Mouse (Mus musculus): Measurements from ENCODE around the gene Slc16a12. TPM values are rescaled to one million over a fixed set of nuclear protein-coding genes. Genes with fewer than 3 reads are reported as not detected.

The Slc16a12 gene
- polyA plus RNA-seq, 1 experiment: 1.2 TPM

GRCm38 (mm10) chr19:34642616-34643015 is 104.5 kb downstream of the Slc16a12 start:
- no peaks in the 10 kb centered on the region for H3K27me3 ChIP-seq (ENCODE audit: control insufficient read depth, insufficient read depth, low read length, poor library complexity, severe bottlenecking)
- H3K4me3 ChIP-seq (ENCODE audit: low read depth, low read length): no peak overlapping the region
- TF ChIP-seq POLR2A (IDR thresholded peaks at IDR 0.05; ENCODE audit: insufficient read depth, low read length) (no peak), CTCF (IDR thresholded peaks at IDR 0.05; ENCODE audit: low read depth, low read length) (no peak), EP300 (IDR thresholded peaks at IDR 0.05; ENCODE audit: insufficient read depth, low read depth, low read length) (no peak)
- H3K27ac ChIP-seq (ENCODE audit: insufficient read depth, low read length): no peak overlapping the region
- no peaks in the 10 kb centered on the region for H3K9me3 ChIP-seq (replicated peaks; ENCODE audit: control insufficient read depth, insufficient read depth, low read length, poor library complexity, severe bottlenecking)
- no peak overlapping the region for H3K9ac ChIP-seq (ENCODE audit: low read depth, poor library complexity, severe bottlenecking)
- no peaks in the 10 kb centered on the region for H3K4me1 ChIP-seq (ENCODE audit: control insufficient read depth, insufficient read depth, low read length)
- no peaks in the 10 kb centered on the region for H3K36me3 ChIP-seq (ENCODE audit: control insufficient read depth, insufficient read depth, low read length, poor library complexity, severe bottlenecking)

GRCm38 (mm10) chr19:34640623-34641022 is 106.5 kb downstream of the Slc16a12 start, which contains the start of the genes Ifit1bl2 and Ifit1:
TSS of gene Ifit1bl2 (minus strand) at chr19:34640743.
TSS of gene Ifit1 (plus strand) at chr19:34640871.
- H3K36me3 ChIP-seq (ENCODE audit: control insufficient read depth, insufficient read depth, low read length, poor library complexity, severe bottlenecking): no peaks in the 10 kb centered on the region
- no peak within 1 kb of the TSS for H3K9ac ChIP-seq (ENCODE audit: low read depth, poor library complexity, severe bottlenecking)
- no peaks in the 10 kb centered on the region for H3K4me1 ChIP-seq (ENCODE audit: control insufficient read depth, insufficient read depth, low read length)
- no peaks in the 10 kb centered on the region for H3K9me3 ChIP-seq (replicated peaks; ENCODE audit: control insufficient read depth, insufficient read depth, low read length, poor library complexity, severe bottlenecking)
- TF ChIP-seq POLR2A (IDR thresholded peaks at IDR 0.05; ENCODE audit: insufficient read depth, low read length) (no peak), EP300 (IDR thresholded peaks at IDR 0.05; ENCODE audit: insufficient read depth, low read depth, low read length) (no peak), CTCF (IDR thresholded peaks at IDR 0.05; ENCODE audit: low read depth, low read length) (no peak)
- H3K4me3 ChIP-seq (ENCODE audit: low read depth, low read length): no peak within 1 kb of the TSS
- H3K27ac ChIP-seq (ENCODE audit: insufficient read depth, low read length): no peak within 1 kb of the TSS
- no peaks in the 10 kb centered on the region for H3K27me3 ChIP-seq (ENCODE audit: control insufficient read depth, insufficient read depth, low read length, poor library complexity, severe bottlenecking)

GRCm38 (mm10) chr19:34636933-34637557 is 110.0 kb downstream of the Slc16a12 start:
- Histone ChIP-seq H3K36me3 (ENCODE audit: control insufficient read depth, insufficient read depth, low read length, poor library complexity, severe bottlenecking) (no peaks in the 10 kb centered on the region), H3K9ac (ENCODE audit: low read depth, poor library complexity, severe bottlenecking) (no peak overlapping the region), H3K27me3 (ENCODE audit: control insufficient read depth, insufficient read depth, low read length, poor library complexity, severe bottlenecking) (no peaks in the 10 kb centered on the region), H3K9me3 (replicated peaks; ENCODE audit: control insufficient read depth, insufficient read depth, low read length, poor library complexity, severe bottlenecking) (no peaks in the 10 kb centered on the region), H3K4me3 (ENCODE audit: low read depth, low read length) (no peak overlapping the region), H3K27ac (ENCODE audit: insufficient read depth, low read length) (no peak overlapping the region), H3K4me1 (ENCODE audit: control insufficient read depth, insufficient read depth, low read length) (no peaks in the 10 kb centered on the region)
- TF ChIP-seq CTCF (IDR thresholded peaks at IDR 0.05; ENCODE audit: low read depth, low read length) (peak; percentile 60), EP300 (IDR thresholded peaks at IDR 0.05; ENCODE audit: insufficient read depth, low read depth, low read length) (no peak)

- Histone ChIP-seq H3K27ac (ENCODE audit: insufficient read depth, low read length) (no peak overlapping the region), H3K4me3 (ENCODE audit: low read depth, low read length) (no peak overlapping the region), H3K36me3 (ENCODE audit: control insufficient read depth, insufficient read depth, low read length, poor library complexity, severe bottlenecking) (no peaks in the 10 kb centered on the region), H3K9ac (ENCODE audit: low read depth, poor library complexity, severe bottlenecking) (no peak overlapping the region), H3K4me1 (ENCODE audit: control insufficient read depth, insufficient read depth, low read length) (no peaks in the 10 kb centered on the region), H3K9me3 (replicated peaks; ENCODE audit: control insufficient read depth, insufficient read depth, low read length, poor library complexity, severe bottlenecking) (no peaks in the 10 kb centered on the region), H3K27me3 (ENCODE audit: control insufficient read depth, insufficient read depth, low read length, poor library complexity, severe bottlenecking) (no peaks in the 10 kb centered on the region)
- TF ChIP-seq EP300 (IDR thresholded peaks at IDR 0.05; ENCODE audit: insufficient read depth, low read depth, low read length) (no peak), POLR2A (IDR thresholded peaks at IDR 0.05; ENCODE audit: insufficient read depth, low read length) (no peak), CTCF (IDR thresholded peaks at IDR 0.05; ENCODE audit: low read depth, low read length) (no peak)
These were observed 113.6 kb downstream of the Slc16a12 start for GRCm38 (mm10) chr19:34633484-34633883.

- Histone ChIP-seq H3K9me3 (replicated peaks; ENCODE audit: control insufficient read depth, insufficient read depth, low read length, poor library complexity, severe bottlenecking) (no peaks in the 10 kb centered on the region), H3K27ac (ENCODE audit: insufficient read depth, low read length) (no peak overlapping the region), H3K9ac (ENCODE audit: low read depth, poor library complexity, severe bottlenecking) (no peak overlapping the region), H3K4me3 (ENCODE audit: low read depth, low read length) (no peak overlapping the region), H3K36me3 (ENCODE audit: control insufficient read depth, insufficient read depth, low read length, poor library complexity, severe bottlenecking) (no peaks in the 10 kb centered on the region), H3K27me3 (ENCODE audit: control insufficient read depth, insufficient read depth, low read length, poor library complexity, severe bottlenecking) (no peaks in the 10 kb centered on the region), H3K4me1 (ENCODE audit: control insufficient read depth, insufficient read depth, low read length) (no peaks in the 10 kb centered on the region)
- TF ChIP-seq EP300 (IDR thresholded peaks at IDR 0.05; ENCODE audit: insufficient read depth, low read depth, low read length): no peak
- no peak for TF ChIP-seq POLR2A (IDR thresholded peaks at IDR 0.05; ENCODE audit: insufficient read depth, low read length)
- TF ChIP-seq CTCF (IDR thresholded peaks at IDR 0.05; ENCODE audit: low read depth, low read length): no peak
These were observed 115.6 kb downstream of the Slc16a12 start for GRCm38 (mm10) chr19:34631487-34631886.

GRCm38 (mm10) chr19:34627496-34627895 is 119.6 kb downstream of the Slc16a12 start:
- TF ChIP-seq EP300 (IDR thresholded peaks at IDR 0.05; ENCODE audit: insufficient read depth, low read depth, low read length) (no peak), POLR2A (IDR thresholded peaks at IDR 0.05; ENCODE audit: insufficient read depth, low read length) (no peak), CTCF (IDR thresholded peaks at IDR 0.05; ENCODE audit: low read depth, low read length) (no peak)
- no peaks in the 10 kb centered on the region for H3K36me3 ChIP-seq (ENCODE audit: control insufficient read depth, insufficient read depth, low read length, poor library complexity, severe bottlenecking)
- no peaks in the 10 kb centered on the region for H3K27me3 ChIP-seq (ENCODE audit: control insufficient read depth, insufficient read depth, low read length, poor library complexity, severe bottlenecking)
- no peaks in the 10 kb centered on the region for H3K4me1 ChIP-seq (ENCODE audit: control insufficient read depth, insufficient read depth, low read length)
- H3K9ac ChIP-seq (ENCODE audit: low read depth, poor library complexity, severe bottlenecking): no peak overlapping the region
- H3K9me3 ChIP-seq (replicated peaks; ENCODE audit: control insufficient read depth, insufficient read depth, low read length, poor library complexity, severe bottlenecking): no peaks in the 10 kb centered on the region
- no peak overlapping the region for H3K4me3 ChIP-seq (ENCODE audit: low read depth, low read length)
- H3K27ac ChIP-seq (ENCODE audit: insufficient read depth, low read length): no peak overlapping the region

Data from ES-Bruce4 (cell line).